Mouse (Mus musculus) cerebellum, postnatal 14 days (tissue): ENCODE measurements around the gene Kcnb1.

ENCODE experiments used
- DNase-seq, 2 experiments: peaks; one replicate each; pipeline ENCODE4 v3.0.0; 2021; ENCODE audit warnings: mixed read lengths in 2 of 2

The Kcnb1 gene

GRCm38 (mm10) chr2:167077199-167077962 lies 112.6 kb downstream of the Kcnb1 start:
- DNase-seq, result no peak

- no peak for DNase-seq
Observed at GRCm38 (mm10) chr2:167076759-167077158, 113.2 kb downstream of the Kcnb1 start.

- no peak for DNase-seq
Observed at GRCm38 (mm10) chr2:167076352-167076751, 113.6 kb downstream of the Kcnb1 start.

GRCm38 (mm10) chr2:167074587-167074986 lies 115.4 kb downstream of the Kcnb1 start:
- no peak for DNase-seq

- DNase-seq, result peak; percentile 98 to 99
Observed at GRCm38 (mm10) chr2:167071641-167072601, 118.0 kb downstream of the Kcnb1 start.

- no peak for DNase-seq
Observed at GRCm38 (mm10) chr2:167071266-167071640, 118.7 kb downstream of the Kcnb1 start.

GRCm38 (mm10) chr2:167070341-167070740 lies 119.6 kb downstream of the Kcnb1 start:
- peak; percentile 77 to 81 for DNase-seq

- DNase-seq, result no peak
Observed at GRCm38 (mm10) chr2:167067575-167067974, 122.4 kb downstream of the Kcnb1 start.

- no peak for DNase-seq
Observed at GRCm38 (mm10) chr2:167066528-167067516, 123.1 kb downstream of the Kcnb1 start.

GRCm38 (mm10) chr2:167066031-167066430 lies 123.9 kb downstream of the Kcnb1 start:
- DNase-seq, result no peak

- DNase-seq, result no peak
Observed at GRCm38 (mm10) chr2:167064601-167065295, 125.2 kb downstream of the Kcnb1 start.

GRCm38 (mm10) chr2:167063906-167064496 lies 126.0 kb downstream of the Kcnb1 start:
- DNase-seq, result peak in 1 of 2 experiments; percentile 27

GRCm38 (mm10) chr2:167062965-167063880 lies 126.7 kb downstream of the Kcnb1 start, which contains the start of gene Znfx1:
TSS of gene Znfx1 (minus strand) at chr2:167063015.
- DNase-seq, result peak; percentile 99

GRCm38 (mm10) chr2:167062497-167062911 lies 127.5 kb downstream of the Kcnb1 start:
- peak; percentile 84 to 89 for DNase-seq

GRCm38 (mm10) chr2:167061381-167062034 lies 128.4 kb downstream of the Kcnb1 start:
- no peak for DNase-seq

- DNase-seq, result no peak
Observed at GRCm38 (mm10) chr2:167060761-167061160, 129.2 kb downstream of the Kcnb1 start.

GRCm38 (mm10) chr2:167060360-167060759 lies 129.6 kb downstream of the Kcnb1 start:
- DNase-seq, result peak; percentile 48 to 59

GRCm38 (mm10) chr2:167059960-167060359 lies 130.0 kb downstream of the Kcnb1 start:
- no peak for DNase-seq

GRCm38 (mm10) chr2:167059536-167059935 lies 130.4 kb downstream of the Kcnb1 start:
- no peak for DNase-seq
